8 mouse cellular contexts compared by ENCODE assay signal in genomic region chr2:152686806-152687267, GRCm38 (mm10). TPM values are rescaled to one million over a fixed set of nuclear protein-coding genes. Genes with fewer than 3 reads are reported as not detected.
DNase-seq lines count a peak whose midpoint lies in the region; ATAC-seq lines count a peak whose summit lies in the region.

TSS of gene Mcts2 (plus strand) at chr2:152687035.

- ATAC-seq in hindbrain, embryonic 14.5 days (ENCODE audit: low FRiP score), result peak; percentile 95

- DNase-seq in adrenal gland, adult 18-20 months (ENCODE audit: low spot score in 2 of 2), result peak; percentile 80 to 83
- DNase-seq in cerebellum, postnatal 25 days, result peak; percentile 93 to 97
- DNase-seq in frontal cortex, postnatal 36 days (ENCODE audit: low spot score in 2 of 2), result peak; percentile 89 to 95
- peak; percentile 92 for DNase-seq in hindbrain, embryonic 14.5 days (ENCODE audit: low spot score)
- DNase-seq in left cerebral cortex, adult 18-20 months (ENCODE audit: low spot score in 2 of 2), result peak; percentile 87 to 94
- peak; percentile 93 for DNase-seq in lung, postnatal 36 days
- peak; percentile 93 for DNase-seq in right cerebral cortex, postnatal 25 days
- no peak for DNase-seq in T-cell, adult 2 months (ENCODE audit: low spot score)

- no peaks in the 10 kb centered on the region for H3K27me3 ChIP-seq in hindbrain, embryonic 14.5 days (ENCODE audit: control insufficient read depth, insufficient read depth, low read length)

- H3K4me1 ChIP-seq in hindbrain, embryonic 14.5 days (replicated peaks; ENCODE audit: control insufficient read depth, insufficient read depth, low read length), result 0 out of 2 replicates have a peak, but pooled peaks cover 6% of the 10 kb centered on the region

- H3K9ac ChIP-seq in hindbrain, embryonic 14.5 days, result peak within 1 kb of the TSS; percentile 41; the same call in 1 of the 2 replicates

- H3K36me3 ChIP-seq in hindbrain, embryonic 14.5 days (replicated peaks; ENCODE audit: control insufficient read depth, insufficient read depth), result peaks cover 95% of the 10 kb centered on the region

- H3K4me3 ChIP-seq in hindbrain, embryonic 14.5 days (replicated peaks; ENCODE audit: low read length), result peak within 1 kb of the TSS; percentile 39

- no peaks in the 10 kb centered on the region for H3K9me3 ChIP-seq in hindbrain, embryonic 14.5 days (ENCODE audit: control insufficient read depth, low read length)

- H3K4me2 ChIP-seq in hindbrain, embryonic 14.5 days (replicated peaks), result peak within 1 kb of the TSS; percentile 54

- WGBS in hindbrain, embryonic 14.5 days, result 54% methylated on average over 45 of the region's 45 CpGs

- peak within 1 kb of the TSS; percentile 75 for H3K27ac ChIP-seq in hindbrain, embryonic 14.5 days

RNA-seq across cellular contexts. Expression of gene Mcts2, which starts in this region (rescaled TPM):
- total RNA-seq in adrenal gland, adult 18-20 months (2021), result 10 to 100 TPM; 23.5 to 25.8 TPM
- 34.0 and 41.9 TPM in 2 replicates for polyA plus RNA-seq in hindbrain, embryonic 14.5 days (2014; fragmentation: Nextera tagmentation; extraction: Ambion mirVana)
- total RNA-seq in left cerebral cortex, adult 18-20 months (2021), result 10 to 100 TPM; 14.1 to 17.5 TPM
